In the genomic region with DNA sequence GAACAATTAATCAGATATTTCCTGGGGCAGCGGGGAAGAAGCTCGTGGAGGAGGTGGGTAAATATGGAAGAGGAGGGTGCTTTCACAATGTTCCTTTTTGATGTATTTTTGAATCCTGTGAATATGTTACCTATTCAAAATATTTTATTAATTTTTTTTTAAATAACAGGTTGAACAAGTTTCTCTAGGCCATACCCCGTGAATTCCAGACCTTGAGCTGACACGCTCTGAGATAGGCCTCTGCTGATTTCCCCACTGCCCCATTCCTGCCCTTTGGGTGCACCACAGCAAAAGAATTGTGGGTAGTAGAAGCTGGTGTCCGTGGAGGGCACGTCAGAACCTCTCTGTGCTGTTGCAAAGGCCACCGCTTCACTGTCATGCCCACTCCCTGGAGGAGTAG, we compare ENCODE assay signal across 16 mouse cellular contexts.
"Had no signal": no experiment of that assay in that cellular context is flagged by ENCODE, and none has a peak within 500 bp of the region (broad histone marks: within the 10 kb centered on the region; RNA-seq: fewer than 3 reads in every experiment).

No protein-coding gene starts in this region.

- H3K9me3 ChIP-seq: hindbrain, embryonic 10.5 days; limb, embryonic 12.5 days; midbrain, embryonic 12.5 days; neural tube, embryonic 13.5 days had no signal

- H3K4me1 ChIP-seq: limb, embryonic 12.5 days had no signal

- H3K36me3 ChIP-seq: hindbrain, embryonic 10.5 days; limb, embryonic 12.5 days; midbrain, embryonic 12.5 days; neural tube, embryonic 13.5 days had no signal

- H3K4me2 ChIP-seq: hindbrain, embryonic 14.5 days; limb, embryonic 12.5 days; midbrain, embryonic 12.5 days; neural tube, embryonic 13.5 days had no signal

- ATAC-seq: midbrain, embryonic 16.5 days had no signal

- DNase-seq: kidney, adult 8-10 months; kidney, postnatal 25 days; layer of hippocampus, adult 9-11 months; layer of hippocampus, postnatal 36 days; retina, postnatal 1 day; right cerebral cortex, postnatal 4 days; spleen, adult 18-20 months; thymus, adult 18-20 months; thymus, postnatal 14 days had no signal

- H3K27ac ChIP-seq: hindbrain, embryonic 10.5 days; hindbrain, embryonic 14.5 days; limb, embryonic 12.5 days; liver, embryonic 14.5 days; midbrain, embryonic 12.5 days; neural tube, embryonic 13.5 days had no signal

- H3K9ac ChIP-seq: hindbrain, embryonic 14.5 days; limb, embryonic 12.5 days; liver, embryonic 14.5 days; midbrain, embryonic 12.5 days; neural tube, embryonic 13.5 days had no signal

- H3K4me3 ChIP-seq: hindbrain, embryonic 10.5 days; limb, embryonic 12.5 days; midbrain, embryonic 12.5 days; neural tube, embryonic 13.5 days had no signal

- H3K27me3 ChIP-seq: limb, embryonic 12.5 days; neural tube, embryonic 13.5 days had no signal
